Mouse (Mus musculus) neural tube, embryonic 11.5 days (tissue): ENCODE data around the gene Nle1. TPM values are rescaled to one million over a fixed set of nuclear protein-coding genes. Genes with fewer than 3 reads are reported as not detected.

ENCODE experiments used
- ATAC-seq: fragments of 200-750 bp; cut with Nextera tagmentation; 2 replicates; pipeline ENCODE4 v1.8.0; 2017; ENCODE audit warnings: moderate number of reproducible peaks, mild to moderate bottlenecking, moderate TSS enrichment, moderate library complexity; ENCODE audit not compliant: insufficient read depth, low FRiP score, low TSS enrichment
- DNase-seq: peaks from one replicate; pipeline ENCODE4 v3.0.0-alpha.2; 2015; ENCODE audit warnings: low spot score
- H3K27ac ChIP-seq: fragments of 300-500 bp; sonication (generic); 2 replicates; pipeline ENCODE4 v1.5.1; 2014; ENCODE audit warnings: low read depth, mild to moderate bottlenecking, low read length
- H3K27me3 ChIP-seq: fragments of 300-500 bp; sonication (generic); 2 replicates; pipeline ENCODE4 v1.6.1; 2014; ENCODE audit warnings: mild to moderate bottlenecking, low read length, mixed read lengths; ENCODE audit not compliant: control insufficient read depth, insufficient read depth
- H3K36me3 ChIP-seq: fragments of 300-500 bp; sonication (generic); 2 replicates; pipeline ENCODE4 v1.6.1; 2014; ENCODE audit warnings: mild to moderate bottlenecking, low read length, moderate library complexity, mixed read lengths; ENCODE audit not compliant: control insufficient read depth, insufficient read depth
- H3K4me1 ChIP-seq: fragments of 300-500 bp; sonication (generic); 2 replicates; pipeline ENCODE4 v1.6.1; 2014; ENCODE audit warnings: low read length, mixed read lengths; ENCODE audit not compliant: control insufficient read depth, insufficient read depth
- H3K4me2 ChIP-seq: fragments of 300-500 bp; sonication (generic); 2 replicates; pipeline ENCODE4 v1.6.1; 2014; ENCODE audit warnings: low read depth, mild to moderate bottlenecking, moderate library complexity
- H3K4me3 ChIP-seq: fragments of 300-500 bp; sonication (generic); 2 replicates; pipeline ENCODE4 v1.5.1; 2014; ENCODE audit warnings: low read depth, low read length
- H3K9ac ChIP-seq: fragments of 300-500 bp; sonication (generic); 2 replicates; pipeline ENCODE4 v1.6.1; 2014; ENCODE audit warnings: mild to moderate bottlenecking, low read length
- H3K9me3 ChIP-seq: fragments of 300-500 bp; sonication (generic); 2 replicates; pipeline ENCODE4 v1.6.1; 2016; ENCODE audit warnings: low read length; ENCODE audit not compliant: control insufficient read depth
- WGBS: fragments of 180-500 bp; shearing (Covaris S2); extraction: QIAGEN DNeasy Blood & Tissue Kit; methylation state at CpG from one replicate; pipeline ENCODE4 v1.1.7; 2014; 5-methylcytosine and 5-hydroxymethylcytosine counted together
- polyA plus RNA-seq: library from polyadenylated mRNA; unstranded; fragments of >200 nt; fragmentation: Nextera tagmentation; extraction: Ambion mirVana; gene quantifications from 2 replicates; pipeline ENCODE4 v1.2.1, GENCODE M21; 2014

The Nle1 gene
- polyA plus RNA-seq, 1 experiment from 2014 or later, result 29.9 TPM

DNA sequence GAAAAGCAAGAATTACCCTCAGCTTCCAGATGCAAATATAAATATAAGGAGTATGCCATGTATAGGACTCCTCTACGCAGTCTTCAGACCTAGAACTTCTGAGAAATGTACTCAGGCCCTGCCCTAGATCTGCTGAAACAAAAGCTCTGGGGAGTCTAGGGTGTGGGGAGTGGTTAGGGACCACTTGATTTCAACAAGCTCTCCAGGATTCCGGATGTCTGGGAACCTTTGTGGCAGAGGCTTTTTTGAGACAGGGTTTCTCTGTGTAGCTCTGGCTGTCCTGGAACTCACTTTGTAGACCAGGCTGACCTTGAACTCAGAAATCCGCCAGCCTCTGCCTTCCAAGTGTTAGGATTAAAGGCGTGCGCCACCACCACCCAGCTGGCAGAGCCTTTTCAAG lies 2.4 kb downstream of the Nle1 start:
- H3K9ac ChIP-seq, result no peak overlapping the region
- no peak overlapping the region for H3K4me2 ChIP-seq
- DNase-seq, result no peak
- peaks cover 12% of the 10 kb centered on the region for H3K36me3 ChIP-seq
- 96% methylated on average over 5 of the region's 5 CpGs for WGBS
- H3K9me3 ChIP-seq, result no peaks in the 10 kb centered on the region
- no peak overlapping the region for H3K4me3 ChIP-seq
- H3K4me1 ChIP-seq, result peaks cover 3% of the 10 kb centered on the region; the same call in 1 of the 2 replicates
- H3K27ac ChIP-seq, result no peak overlapping the region
- no peaks in the 10 kb centered on the region for H3K27me3 ChIP-seq
- no peak for ATAC-seq

DNA sequence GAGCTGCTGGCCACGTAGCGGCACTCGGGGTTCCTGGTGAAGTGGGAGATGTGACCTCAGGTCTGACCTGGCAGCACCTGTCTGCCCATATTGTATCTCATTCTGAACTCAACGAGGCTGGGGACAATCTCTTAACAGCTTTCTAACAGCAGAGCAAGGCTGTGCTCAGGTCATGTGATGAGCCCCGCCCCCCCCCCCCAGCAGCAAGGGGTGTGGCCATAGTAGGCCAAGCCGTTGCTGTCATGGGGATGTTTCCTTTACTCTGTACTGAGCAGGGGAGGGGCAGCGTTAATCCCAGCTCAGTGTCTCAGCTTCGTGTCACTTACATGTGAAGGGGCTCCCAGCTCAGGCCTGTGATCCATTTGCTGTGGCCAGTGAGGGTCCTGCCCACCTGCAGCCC lies 3.3 kb downstream of the Nle1 start:
- ATAC-seq, result no peak

DNA sequence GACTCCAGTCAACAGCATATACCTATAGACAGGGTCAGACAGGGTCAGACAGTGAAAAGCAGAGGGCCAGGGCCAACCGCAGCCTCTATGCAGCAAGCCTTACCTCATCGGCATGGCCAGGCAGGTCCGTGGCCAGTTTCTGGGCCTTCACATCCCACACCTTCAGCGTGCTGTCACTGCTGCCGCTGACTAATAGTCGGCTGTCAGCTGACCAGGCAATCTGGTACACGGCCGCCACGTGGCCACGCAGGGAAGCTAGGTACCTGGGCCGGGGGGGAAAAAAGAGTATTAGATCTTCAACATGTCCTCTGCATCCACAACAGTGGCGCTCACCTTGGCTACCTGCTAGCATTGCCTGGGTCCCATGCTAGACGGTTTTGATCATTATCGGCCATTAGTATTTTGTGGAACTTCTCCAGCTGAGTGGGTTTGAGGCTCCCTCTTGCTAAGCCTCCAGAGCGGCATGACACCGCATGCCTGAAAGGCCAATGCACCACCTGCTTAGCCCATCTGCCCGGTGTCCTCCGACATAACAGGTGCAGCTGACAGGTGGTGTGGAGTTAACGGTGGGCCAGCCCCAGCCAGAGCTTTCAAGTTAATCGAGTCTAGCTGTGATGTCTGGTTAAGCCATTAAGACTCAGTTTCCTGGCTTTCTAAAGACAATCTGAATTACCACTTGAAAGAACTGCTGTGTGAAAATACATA lies 6.5 kb downstream of the Nle1 start:
- H3K4me2 ChIP-seq, result no peak overlapping the region
- DNase-seq (no peak), ATAC-seq (no peak)
- WGBS, result 87% methylated on average over 20 of the region's 20 CpGs
- H3K9me3 ChIP-seq, result no peaks in the 10 kb centered on the region
- H3K4me1 ChIP-seq, result no peaks in the 10 kb centered on the region
- H3K27me3 ChIP-seq, result no peaks in the 10 kb centered on the region
- H3K9ac ChIP-seq, result no peak overlapping the region
- no peak overlapping the region for H3K4me3 ChIP-seq
- H3K36me3 ChIP-seq, result peaks cover 12% of the 10 kb centered on the region
- H3K27ac ChIP-seq, result no peak overlapping the region

More for the DNA sequence above, 3.3 kb downstream of the Nle1 start:
- H3K4me3 ChIP-seq, result no peak overlapping the region
- H3K9me3 ChIP-seq, result no peaks in the 10 kb centered on the region
- H3K9ac ChIP-seq, result no peak overlapping the region
- peaks cover 12% of the 10 kb centered on the region for H3K36me3 ChIP-seq
- peaks cover 3% of the 10 kb centered on the region; the same call in 1 of the 2 replicates for H3K4me1 ChIP-seq
- WGBS, result 72% methylated on average over 8 of the region's 8 CpGs
- H3K27ac ChIP-seq, result no peak overlapping the region
- DNase-seq, result no peak
- no peaks in the 10 kb centered on the region for H3K27me3 ChIP-seq
- H3K4me2 ChIP-seq, result no peak overlapping the region

DNA sequence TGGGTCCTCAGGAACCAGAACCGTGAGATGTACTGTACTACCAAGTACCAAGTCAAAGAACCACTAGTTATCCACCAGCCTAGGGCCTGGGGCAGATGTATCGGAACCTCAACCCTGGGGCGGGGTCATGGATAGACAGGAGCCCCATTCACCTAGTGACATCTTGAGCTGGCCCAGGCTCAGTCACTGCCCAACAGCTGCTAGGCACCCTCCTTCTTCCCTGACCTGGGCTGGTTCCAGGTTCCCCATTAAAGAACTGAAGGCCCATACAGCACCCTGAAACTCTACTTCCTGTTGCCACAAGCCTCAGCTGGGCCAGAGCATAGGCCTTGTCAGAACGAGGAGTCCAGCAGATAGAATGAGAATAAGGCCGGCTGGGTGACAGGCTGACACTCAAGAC lies 8.5 kb downstream of the Nle1 start:
- Histone ChIP-seq H3K9me3 (no peaks in the 10 kb centered on the region), H3K27me3 (no peaks in the 10 kb centered on the region), H3K4me3 (no peak overlapping the region), H3K4me1 (no peaks in the 10 kb centered on the region), H3K4me2 (no peak overlapping the region), H3K9ac (no peak overlapping the region), H3K36me3 (peaks cover 9% of the 10 kb centered on the region), H3K27ac (no peak overlapping the region)
- ATAC-seq, result no peak
- 96% methylated on average over 5 of the region's 5 CpGs for WGBS
- DNase-seq, result no peak

DNA sequence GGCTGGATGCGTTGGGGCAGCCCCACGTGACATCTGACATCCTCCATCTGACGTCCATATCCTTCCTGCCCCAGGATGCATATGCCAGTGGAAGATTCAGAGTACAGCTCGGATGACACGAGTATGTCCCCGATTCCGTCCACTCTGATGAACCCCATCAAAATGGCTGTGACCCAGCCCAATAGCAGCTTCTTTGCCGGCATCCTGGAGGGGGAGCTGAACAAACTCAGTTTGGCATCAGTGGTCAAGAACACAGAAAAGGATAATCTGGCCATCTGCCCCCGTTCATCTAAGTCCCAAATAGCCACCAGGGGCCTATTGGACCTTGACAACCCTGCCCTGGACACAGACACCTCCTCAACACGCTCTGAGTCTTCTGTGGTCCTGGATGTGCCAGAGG lies 10.7 kb downstream of the Nle1 start:
- WGBS, result 87% methylated on average over 10 of the region's 10 CpGs
- no peak overlapping the region for H3K4me3 ChIP-seq
- no peak overlapping the region for H3K4me2 ChIP-seq
- DNase-seq (no peak), ATAC-seq (no peak)
- H3K27ac ChIP-seq, result no peak overlapping the region
- peaks cover 6% of the 10 kb centered on the region for H3K36me3 ChIP-seq
- H3K4me1 ChIP-seq, result no peaks in the 10 kb centered on the region
- H3K9me3 ChIP-seq, result no peaks in the 10 kb centered on the region
- no peaks in the 10 kb centered on the region for H3K27me3 ChIP-seq
- H3K9ac ChIP-seq, result no peak overlapping the region

DNA sequence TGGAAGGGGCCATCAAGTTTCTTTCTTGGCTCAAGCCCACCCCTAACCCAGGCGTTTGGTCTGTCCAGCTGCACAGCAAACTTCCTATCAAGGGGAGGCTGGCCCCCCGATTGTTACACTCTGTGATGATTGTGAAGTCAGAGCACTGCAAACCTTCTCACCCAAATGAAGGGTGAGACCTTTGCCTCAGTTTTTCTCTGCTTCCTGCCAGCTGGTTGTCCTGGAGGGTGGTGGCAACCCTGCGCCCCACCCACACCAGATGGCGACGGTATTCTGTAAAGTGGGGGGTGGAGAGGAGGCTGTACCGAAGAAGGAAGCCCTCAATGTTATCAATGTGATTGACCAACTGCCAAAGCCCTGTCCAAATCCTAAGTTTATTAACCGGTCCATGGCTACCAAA lies 16.3 kb downstream of the Nle1 start, which contains the start of gene Fndc8:
Gene Fndc8 (plus strand): TSS at position 189 of the 400 bp plus-strand sequence.
- DNase-seq (no peak), ATAC-seq (no peak)
- WGBS, result 57% methylated on average over 7 of the region's 7 CpGs
- H3K4me2 ChIP-seq, result no peak within 1 kb of the TSS
- H3K27ac ChIP-seq, result no peak within 1 kb of the TSS
- no peaks in the 10 kb centered on the region for H3K36me3 ChIP-seq
- no peaks in the 10 kb centered on the region for H3K9me3 ChIP-seq
- H3K4me1 ChIP-seq, result peaks cover 4% of the 10 kb centered on the region; the same call in 1 of the 2 replicates
- H3K9ac ChIP-seq, result no peak within 1 kb of the TSS
- H3K4me3 ChIP-seq, result no peak within 1 kb of the TSS
- H3K27me3 ChIP-seq, result no peaks in the 10 kb centered on the region

DNA sequence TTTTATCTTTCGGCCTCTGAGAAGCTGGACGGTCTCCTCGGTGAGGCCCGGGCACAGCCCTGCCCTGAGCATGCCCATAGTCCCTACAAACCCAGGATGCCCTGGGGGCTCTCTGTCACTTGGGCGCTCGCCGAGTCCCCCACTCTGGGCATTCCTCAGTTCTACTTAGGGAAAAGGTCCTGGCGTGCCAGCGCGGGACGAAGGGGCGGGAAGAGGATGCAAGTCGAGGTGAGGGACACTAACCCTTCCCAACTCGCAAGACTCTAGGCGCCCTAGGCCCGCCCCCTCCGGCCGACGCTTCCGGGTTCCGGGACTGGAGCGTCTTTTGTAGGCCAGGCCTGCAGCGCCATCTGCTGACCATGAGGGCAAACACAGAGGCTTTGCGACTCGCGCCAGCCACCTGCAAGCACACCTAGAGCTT lies 17.9 kb downstream of the Nle1 start, which contains the start of gene Rad51d:
Gene Rad51d (minus strand): TSS at position 273 of the 421 bp plus-strand sequence.
- WGBS, result 0% methylated on average over 26 of the region's 26 CpGs
- H3K27ac ChIP-seq, result no peak within 1 kb of the TSS

DNA sequence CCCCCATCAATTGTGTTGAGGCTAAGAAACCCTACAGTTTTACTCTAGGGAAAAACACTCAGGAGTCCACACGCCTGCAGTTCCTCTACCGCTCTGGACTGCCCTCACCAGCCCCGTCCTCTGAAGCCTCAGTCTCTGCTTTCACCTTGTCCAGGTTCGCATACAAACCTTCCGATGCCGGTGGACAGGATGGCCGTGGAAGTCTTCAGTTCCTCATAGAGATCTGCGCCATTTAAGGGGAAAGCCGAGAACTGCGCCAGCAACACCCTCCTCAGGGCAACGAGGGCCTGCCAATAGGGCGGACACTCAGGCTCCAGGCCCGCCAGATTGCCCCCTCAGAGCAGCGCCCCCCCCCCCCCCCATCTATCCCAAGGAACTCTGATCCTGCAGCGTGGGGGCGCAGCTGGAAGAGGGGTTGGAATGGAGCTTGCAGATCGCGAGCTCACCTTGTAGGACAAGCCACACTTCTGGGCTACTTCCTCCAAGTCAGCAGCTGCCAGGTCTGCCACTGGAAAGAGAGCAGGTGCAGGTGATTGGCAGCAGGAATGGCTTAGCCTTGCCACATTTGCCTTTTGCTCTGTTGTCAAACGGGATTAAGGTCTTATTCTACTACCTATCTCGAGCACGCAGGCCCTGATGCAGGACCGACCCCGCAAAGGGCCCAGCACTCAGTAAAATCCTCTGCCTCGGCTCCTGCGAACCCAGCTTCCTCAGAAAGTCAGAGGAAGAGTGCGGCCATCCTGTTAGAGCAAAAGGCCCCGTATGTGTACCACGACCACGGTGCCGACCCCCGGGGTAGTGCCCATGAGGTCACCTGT lies 18.5 kb downstream of the Nle1 start:
- Histone ChIP-seq H3K4me2 (peak overlapping the region; percentile 93), H3K36me3 (no peaks in the 10 kb centered on the region), H3K27me3 (no peaks in the 10 kb centered on the region), H3K4me1 (peaks cover 4% of the 10 kb centered on the region; the same call in 1 of the 2 replicates), H3K9ac (peak overlapping the region; percentile 62), H3K4me3 (peak overlapping the region; percentile 64), H3K27ac (no peak overlapping the region), H3K9me3 (no peaks in the 10 kb centered on the region)
- 10% methylated on average over 31 of the region's 31 CpGs for WGBS
- ATAC-seq, result peak; percentile 45
- DNase-seq, result peak; percentile 34

More for the DNA sequence above, 17.9 kb downstream of the Nle1 start, which contains the start of gene Rad51d:
- peak; percentile 97 for DNase-seq
- peak within 1 kb of the TSS; percentile 93 for H3K4me2 ChIP-seq
- H3K9me3 ChIP-seq, result no peaks in the 10 kb centered on the region
- peak within 1 kb of the TSS; percentile 62 for H3K9ac ChIP-seq
- peak within 1 kb of the TSS; percentile 64 for H3K4me3 ChIP-seq
- H3K36me3 ChIP-seq, result no peaks in the 10 kb centered on the region
- no peaks in the 10 kb centered on the region for H3K27me3 ChIP-seq
- peaks cover 4% of the 10 kb centered on the region; the same call in 1 of the 2 replicates for H3K4me1 ChIP-seq
- ATAC-seq, result peak; percentile 87
